Mouse (Mus musculus) megakaryocyte, embryonic 14.5 days (primary cell): Measurements from ENCODE around the gene Lmntd2.

Source experiments
- FLI1 ChIP-seq: IDR thresholded peaks from 2 replicates; pipeline ENCODE4 v1.6.1; 2012; ENCODE audit warnings: low read length, inconsistent platforms, mixed read lengths
- GATA1 ChIP-seq: IDR thresholded peaks from 3 replicates; pipeline ENCODE4 v1.6.1; 2012; ENCODE audit warnings: mixed read lengths, low read length, inconsistent platforms, borderline replicate concordance

DNA sequence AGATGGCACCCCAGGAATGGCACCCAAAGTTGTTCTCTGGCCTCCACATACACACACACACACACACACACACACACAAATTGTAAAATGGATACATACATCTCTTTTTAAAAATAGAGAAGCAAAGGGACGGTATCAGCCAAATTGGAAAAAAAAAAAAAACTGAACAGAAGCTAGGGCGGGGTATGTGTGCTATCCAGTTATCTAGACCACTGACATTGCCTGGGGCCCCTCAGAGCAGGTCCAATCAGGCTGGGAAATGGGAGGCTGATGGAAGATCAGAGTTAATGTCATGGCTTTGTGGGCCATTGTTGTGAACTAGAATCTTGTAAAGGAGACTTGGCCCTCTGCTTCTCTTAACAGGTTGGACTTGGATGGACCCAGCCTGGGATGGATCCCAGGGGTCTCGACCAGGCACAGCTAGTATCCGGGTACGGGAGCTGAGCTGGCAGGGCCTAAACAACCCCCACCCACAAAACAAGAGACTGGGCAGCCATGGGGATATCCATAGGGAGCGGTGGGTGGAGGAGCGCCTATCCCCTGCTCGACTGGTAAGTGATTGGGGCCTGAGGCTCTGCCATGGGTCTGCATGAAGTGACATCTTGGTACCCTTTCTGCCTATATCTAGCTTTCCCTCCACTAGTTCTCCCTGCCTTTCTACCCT, 17.1 kb downstream of the Lmntd2 start:
- TF ChIP-seq GATA1 = no peak
- TF ChIP-seq FLI1 = no peak
